Comparison of ENCODE assay signal across 8 mouse cellular contexts in genomic region chr2:18045781-18046181, GRCm38 (mm10). TPM values are rescaled to one million over a fixed set of nuclear protein-coding genes. Genes with fewer than 3 reads are reported as not detected.
DNase-seq lines count a peak whose midpoint lies in the region; ATAC-seq and TF ChIP-seq lines count a peak whose summit lies in the region.
"Had no signal": no experiment of that assay in that cellular context is flagged by ENCODE, and none has a peak within 500 bp of the region (broad histone marks: within the 10 kb centered on the region; RNA-seq: fewer than 3 reads in every experiment).

No protein-coding gene starts in this region.

- peak overlapping the region; percentile 99 for H3K27ac ChIP-seq in lung, embryonic 16.5 days (ENCODE audit: low read length)
- H3K27ac ChIP-seq in forebrain, postnatal 0 days (ENCODE audit: low read depth, low read length): peak overlapping the region; percentile 96; the same call in 1 of the 2 replicates
- peak overlapping the region; percentile 99 for H3K27ac ChIP-seq in limb, embryonic 15.5 days
- H3K27ac ChIP-seq in stomach, embryonic 16.5 days (ENCODE audit: low read length): no peak overlapping the region
- H3K27ac ChIP-seq: macrophage had no signal

- TF ChIP-seq POLR2A in lung, adult 2 months (IDR thresholded peaks at IDR 0.05; ENCODE audit: borderline replicate concordance, extremely low read depth, low read depth, low read length): no peak

- no peaks in the 10 kb centered on the region for H3K9me3 ChIP-seq in lung, embryonic 16.5 days (ENCODE audit: control insufficient read depth, low read length)
- H3K9me3 ChIP-seq in forebrain, postnatal 0 days (ENCODE audit: low read length): no peaks in the 10 kb centered on the region
- H3K9me3 ChIP-seq in limb, embryonic 15.5 days: no peaks in the 10 kb centered on the region
- no peaks in the 10 kb centered on the region for H3K9me3 ChIP-seq in stomach, embryonic 16.5 days (replicated peaks; ENCODE audit: control insufficient read depth, low read length)

- ATAC-seq in lung, embryonic 16.5 days (ENCODE audit: low read depth): no peak
- no peak for ATAC-seq in forebrain, postnatal 0 days
- ATAC-seq in limb, embryonic 15.5 days (ENCODE audit: insufficient number of reproducible peaks, low FRiP score, low TSS enrichment, low read depth): no peak
- ATAC-seq in stomach, embryonic 16.5 days (ENCODE audit: insufficient read depth, low FRiP score): no peak
- ATAC-seq in monocyte, adult 5-6 weeks (replicated peaks; ENCODE audit: insufficient number of reproducible peaks, low FRiP score, low TSS enrichment, poor library complexity, severe bottlenecking): no peak

- H3K9ac ChIP-seq in lung, embryonic 16.5 days (ENCODE audit: low read length): peak overlapping the region; percentile 96
- peak overlapping the region; percentile 97 for H3K9ac ChIP-seq in forebrain, postnatal 0 days
- peak overlapping the region; percentile 97 for H3K9ac ChIP-seq in limb, embryonic 15.5 days
- peak overlapping the region; percentile 99 for H3K9ac ChIP-seq in stomach, embryonic 16.5 days (ENCODE audit: low read length)

- no peaks in the 10 kb centered on the region for H3K36me3 ChIP-seq in lung, embryonic 16.5 days (ENCODE audit: control insufficient read depth, insufficient read depth, low read length)
- no peaks in the 10 kb centered on the region for H3K36me3 ChIP-seq in forebrain, postnatal 0 days (ENCODE audit: insufficient read depth)
- no peaks in the 10 kb centered on the region for H3K36me3 ChIP-seq in limb, embryonic 15.5 days
- no peaks in the 10 kb centered on the region for H3K36me3 ChIP-seq in stomach, embryonic 16.5 days (ENCODE audit: control insufficient read depth, insufficient read depth, low read length)

- H3K4me3 ChIP-seq in lung, embryonic 16.5 days (ENCODE audit: low read length): peak overlapping the region; percentile 88
- no peak overlapping the region for H3K4me3 ChIP-seq in lung, adult 2 months (replicated peaks; ENCODE audit: extremely low read depth, low read depth, low read length)
- peak overlapping the region; percentile 77 for H3K4me3 ChIP-seq in forebrain, postnatal 0 days (ENCODE audit: low read depth, low read length)
- peak overlapping the region; percentile 80 for H3K4me3 ChIP-seq in limb, embryonic 15.5 days
- H3K4me3 ChIP-seq in stomach, embryonic 16.5 days (replicated peaks; ENCODE audit: low read length): peak overlapping the region; percentile 89

- peak overlapping the region; percentile 74 for H3K4me2 ChIP-seq in lung, embryonic 16.5 days (ENCODE audit: low read depth, low read length)
- H3K4me2 ChIP-seq in forebrain, postnatal 0 days (ENCODE audit: low read depth): peak overlapping the region; percentile 83
- H3K4me2 ChIP-seq in limb, embryonic 15.5 days: peak overlapping the region; percentile 71
- H3K4me2 ChIP-seq in stomach, embryonic 16.5 days (ENCODE audit: low read depth, low read length): peak overlapping the region; percentile 93

- H3K27me3 ChIP-seq in lung, embryonic 16.5 days (ENCODE audit: control insufficient read depth, insufficient read depth, low read depth, low read length): no peaks in the 10 kb centered on the region
- H3K27me3 ChIP-seq in forebrain, postnatal 0 days (ENCODE audit: insufficient read depth, low read length): no peaks in the 10 kb centered on the region
- no peaks in the 10 kb centered on the region for H3K27me3 ChIP-seq in limb, embryonic 15.5 days
- no peaks in the 10 kb centered on the region for H3K27me3 ChIP-seq in stomach, embryonic 16.5 days (ENCODE audit: control insufficient read depth, insufficient read depth, low read length)

- no peak for DNase-seq in lung, adult 2 months
- peak; percentile 65 for DNase-seq in forebrain, postnatal 0 days
- no peak for DNase-seq in right cerebral cortex, postnatal 25 days

- H3K4me1 ChIP-seq in lung, embryonic 16.5 days (replicated peaks; ENCODE audit: control insufficient read depth, insufficient read depth, low read length): peaks cover 46% of the 10 kb centered on the region
- no peaks in the 10 kb centered on the region; the same call in 1 of the 2 replicates for H3K4me1 ChIP-seq in lung, adult 2 months (ENCODE audit: control insufficient read depth, insufficient read depth, low read length)
- peaks cover 21% of the 10 kb centered on the region for H3K4me1 ChIP-seq in forebrain, postnatal 0 days (ENCODE audit: insufficient read depth)
- peaks cover 23% of the 10 kb centered on the region for H3K4me1 ChIP-seq in limb, embryonic 15.5 days
- peaks cover 33% of the 10 kb centered on the region for H3K4me1 ChIP-seq in stomach, embryonic 16.5 days (ENCODE audit: control insufficient read depth, insufficient read depth, low read length)

- 12% methylated on average over 6 of the region's 6 CpGs for WGBS in lung, embryonic 16.5 days
- 66% methylated on average over 6 of the region's 6 CpGs for WGBS in lung, adult 2 months
- WGBS in forebrain, postnatal 0 days: 9% methylated on average over 6 of the region's 6 CpGs
- WGBS in limb, embryonic 15.5 days: 15% methylated on average over 6 of the region's 6 CpGs
- 29% methylated on average over 6 of the region's 6 CpGs for WGBS in stomach, embryonic 16.5 days

- no peak for TF ChIP-seq CTCF in lung, adult 2 months (IDR thresholded peaks at IDR 0.05; ENCODE audit: insufficient read depth, low read length)
- TF ChIP-seq CTCF in forebrain, postnatal 0 days (IDR thresholded peaks at IDR 0.05; ENCODE audit: low read depth): no peak

RNA-seq across cellular contexts. Expression of gene Skida1, which starts 3.1 kb away (rescaled TPM):
- polyA plus RNA-seq in lung, embryonic 16.5 days (2015; fragmentation: Nextera tagmentation; extraction: Ambion mirVana): 5.1 and 5.5 TPM in 2 replicates
- polyA plus RNA-seq in lung, adult 2 months (2012; rRNA removed): 1.8 and 2.1 TPM in 2 replicates
- 11.4 and 12.6 TPM in 2 replicates for total RNA-seq in forebrain, postnatal 0 days (2014; rRNA removed)
- polyA plus RNA-seq in forebrain, postnatal 0 days (2015; fragmentation: Nextera tagmentation; extraction: Ambion mirVana): 4.3 and 4.9 TPM in 2 replicates
- polyA plus RNA-seq in limb, embryonic 15.5 days (2015; fragmentation: Nextera tagmentation; extraction: Ambion mirVana): 5.1 and 7.6 TPM in 2 replicates
- polyA plus RNA-seq in stomach, embryonic 16.5 days (2015; fragmentation: Nextera tagmentation; extraction: Ambion mirVana): 3.6 TPM in 2 replicates
- total RNA-seq in monocyte, adult 5-6 weeks (2017): 0.19 to 0.43 TPM in 2 of 3 replicates, not detected in the other
- polyA plus RNA-seq: macrophage had no signal

RNA-seq across cellular contexts. Expression of gene A930004D18Rik, which starts 8.2 kb away (rescaled TPM):
- polyA plus RNA-seq in lung, embryonic 16.5 days (2015; fragmentation: Nextera tagmentation; extraction: Ambion mirVana): 12.1 and 13.1 TPM in 2 replicates
- 3.3 and 4.4 TPM in 2 replicates for polyA plus RNA-seq in lung, adult 2 months (2012; rRNA removed)
- 2.6 and 3.5 TPM in 2 replicates for total RNA-seq in forebrain, postnatal 0 days (2014; rRNA removed)
- polyA plus RNA-seq in forebrain, postnatal 0 days (2015; fragmentation: Nextera tagmentation; extraction: Ambion mirVana): 10.1 and 11.8 TPM in 2 replicates
- polyA plus RNA-seq in limb, embryonic 15.5 days (2015; fragmentation: Nextera tagmentation; extraction: Ambion mirVana): 13.0 and 16.8 TPM in 2 replicates
- 10.5 and 11.1 TPM in 2 replicates for polyA plus RNA-seq in stomach, embryonic 16.5 days (2015; fragmentation: Nextera tagmentation; extraction: Ambion mirVana)
- total RNA-seq in monocyte, adult 5-6 weeks (2017): 0.21 to 0.87 TPM (median 0.29 TPM) in 3 replicates

RNA-seq across cellular contexts. Expression of gene Mllt10, which starts 9.3 kb away (rescaled TPM):
- polyA plus RNA-seq in lung, embryonic 16.5 days (2015; fragmentation: Nextera tagmentation; extraction: Ambion mirVana): 56.1 and 57.9 TPM in 2 replicates
- 27.3 and 34.7 TPM in 2 replicates for polyA plus RNA-seq in lung, adult 2 months (2012; rRNA removed)
- total RNA-seq in forebrain, postnatal 0 days (2014; rRNA removed): 27.3 and 31.3 TPM in 2 replicates
- 15.9 and 27.4 TPM in 2 replicates for polyA plus RNA-seq in forebrain, postnatal 0 days (2015; fragmentation: Nextera tagmentation; extraction: Ambion mirVana)
- 51.3 and 53.4 TPM in 2 replicates for polyA plus RNA-seq in limb, embryonic 15.5 days (2015; fragmentation: Nextera tagmentation; extraction: Ambion mirVana)
- polyA plus RNA-seq in stomach, embryonic 16.5 days (2015; fragmentation: Nextera tagmentation; extraction: Ambion mirVana): 39.1 and 50.0 TPM in 2 replicates
- 36.1 to 69.5 TPM (median 67.5 TPM) in 3 replicates for total RNA-seq in monocyte, adult 5-6 weeks (2017)

RNA-seq across cellular contexts. Expression of gene H2al2a, which starts 49.0 kb away (rescaled TPM):
- not detected in 2 replicates for polyA plus RNA-seq in lung, embryonic 16.5 days (2015; fragmentation: Nextera tagmentation; extraction: Ambion mirVana)
- not detected in 2 replicates for polyA plus RNA-seq in lung, adult 2 months (2012; rRNA removed)
- total RNA-seq in forebrain, postnatal 0 days (2014; rRNA removed): not detected in 2 replicates
- polyA plus RNA-seq in forebrain, postnatal 0 days (2015; fragmentation: Nextera tagmentation; extraction: Ambion mirVana): not detected in 2 replicates
- polyA plus RNA-seq in limb, embryonic 15.5 days (2015; fragmentation: Nextera tagmentation; extraction: Ambion mirVana): not detected in 2 replicates
- not detected in 2 replicates for polyA plus RNA-seq in stomach, embryonic 16.5 days (2015; fragmentation: Nextera tagmentation; extraction: Ambion mirVana)
- 0.95 TPM in 1 of 3 replicates, not detected in the others for total RNA-seq in monocyte, adult 5-6 weeks (2017)
- polyA plus RNA-seq: macrophage had no signal
